Mouse (Mus musculus) embryonic facial prominence, embryonic 14.5 days (tissue): ENCODE data around the gene Lrrc56. TPM values are rescaled to one million over a fixed set of nuclear protein-coding genes. Genes with fewer than 3 reads are reported as not detected.

Experiments
- microRNA counts: library from miRNA; unstranded; fragments of <30 nt; microRNA quantifications from one replicate; lab custom pipeline; 2017
- microRNA-seq: library from miRNA; unstranded; fragments of <30 nt; microRNA quantifications from one replicate; pipeline ENCODE4, GENCODE M21; 2016; ENCODE audit warnings: borderline number of aligned reads
- polyA plus RNA-seq: library from polyadenylated mRNA; unstranded; fragments of >200 nt; fragmentation: Nextera tagmentation; extraction: Ambion mirVana; gene quantifications from 2 replicates; pipeline ENCODE4 v1.2.1, GENCODE M21; 2014

Gene Lrrc56
- polyA plus RNA-seq, 1 experiment from 2014 or later = 7.2 TPM

MicroRNAs within 50 kb of the gene (microRNA counts, 519-probe panel; counts per million panel counts)
- microRNA mmu-miR-210 (lab: Ali Mortazavi, UCI) = 3,102 counts per million, percentile 73 among the panel's probes with 10 or more counts

Small RNAs within 50 kb of the gene (microRNA-seq; reads per million reads assigned to microRNA genes)
- gene Mir210 = 589 reads per million, percentile 70 among the genes with 10 or more reads in this experiment

Other genes starting within 250 kb of the Lrrc56 start
- 108 and 179 TPM in 2 replicates for gene Ifitm5, start 243.9 kb upstream of the Lrrc56 start, polyA plus RNA-seq
- 0.89 TPM in 1 of 2 replicates, not detected in the other for gene Gm45717, start 238.2 kb upstream of the Lrrc56 start, polyA plus RNA-seq
- gene Ifitm2, start 238.2 kb upstream of the Lrrc56 start, polyA plus RNA-seq = 1,406 and 1,438 TPM in 2 replicates
- 63.4 and 76.6 TPM in 2 replicates for gene Ifitm1, start 226.9 kb upstream of the Lrrc56 start, polyA plus RNA-seq
- 170 and 178 TPM in 2 replicates for gene Ifitm3, start 183.4 kb upstream of the Lrrc56 start, polyA plus RNA-seq
- gene Ifitm6, start 176.2 kb upstream of the Lrrc56 start, polyA plus RNA-seq = 1.6 and 2.1 TPM in 2 replicates
- not detected in 2 replicates for gene Gm17387, start 165.0 kb upstream of the Lrrc56 start, polyA plus RNA-seq
- gene B4galnt4, start 133.1 kb upstream of the Lrrc56 start, polyA plus RNA-seq = 6.6 and 10.3 TPM in 2 replicates
- gene Pkp3, start 115.9 kb upstream of the Lrrc56 start, polyA plus RNA-seq = 30.0 and 33.5 TPM in 2 replicates
- 4.0 and 4.4 TPM in 2 replicates for gene Sigirr, start 93.6 kb upstream of the Lrrc56 start, polyA plus RNA-seq
- 3.7 and 5.0 TPM in 2 replicates for gene Ano9, start 76.4 kb upstream of the Lrrc56 start, polyA plus RNA-seq
- 64.5 and 74.8 TPM in 2 replicates for gene Ptdss2, start 71.8 kb upstream of the Lrrc56 start, polyA plus RNA-seq
- gene Rnh1, start 21.3 kb upstream of the Lrrc56 start, polyA plus RNA-seq = 160 and 166 TPM in 2 replicates
- gene Hras, start 152 bp upstream of the Lrrc56 start, polyA plus RNA-seq = 122 and 142 TPM in 2 replicates
- gene Lmntd2, start 19.9 kb downstream of the Lrrc56 start, polyA plus RNA-seq = 1.3 and 1.5 TPM in 2 replicates
- gene Rassf7, start 21.7 kb downstream of the Lrrc56 start, polyA plus RNA-seq = 26.7 and 30.2 TPM in 2 replicates
- 59.8 and 62.7 TPM in 2 replicates for gene Phrf1, start 34.6 kb downstream of the Lrrc56 start, polyA plus RNA-seq
- gene Irf7, start 72.3 kb downstream of the Lrrc56 start, polyA plus RNA-seq = 2.3 and 2.4 TPM in 2 replicates
- gene Cdhr5, start 82.6 kb downstream of the Lrrc56 start, polyA plus RNA-seq = 0.21 TPM in 1 of 2 replicates, not detected in the other
- gene Sct, start 85.0 kb downstream of the Lrrc56 start, polyA plus RNA-seq = 9.9 and 13.8 TPM in 2 replicates
- 0.81 and 1.3 TPM in 2 replicates for gene Drd4, start 97.8 kb downstream of the Lrrc56 start, polyA plus RNA-seq
- gene Deaf1, start 133.5 kb downstream of the Lrrc56 start, polyA plus RNA-seq = 72.7 and 82.7 TPM in 2 replicates
- gene Tmem80, start 133.6 kb downstream of the Lrrc56 start, polyA plus RNA-seq = 21.1 and 27.7 TPM in 2 replicates
- gene Eps8l2, start 144.7 kb downstream of the Lrrc56 start, polyA plus RNA-seq = 12.0 and 13.6 TPM in 2 replicates
- gene Taldo1, start 198.0 kb downstream of the Lrrc56 start, polyA plus RNA-seq = 248 and 250 TPM in 2 replicates
- 37.1 and 51.1 TPM in 2 replicates for gene Gatd1, start 220.0 kb downstream of the Lrrc56 start, polyA plus RNA-seq
- 2.8 and 4.5 TPM in 2 replicates for gene Cend1, start 235.3 kb downstream of the Lrrc56 start, polyA plus RNA-seq
- gene Slc25a22, start 243.7 kb downstream of the Lrrc56 start, polyA plus RNA-seq = 29.1 and 30.7 TPM in 2 replicates
- 7.1 and 7.4 TPM in 2 replicates for gene Pidd1, start 249.9 kb downstream of the Lrrc56 start, polyA plus RNA-seq